ENCODE assay signal across 26 mouse cellular contexts in genomic region chr1:40804118-40804517, GRCm38 (mm10). TPM values are rescaled to one million over a fixed set of nuclear protein-coding genes. Genes with fewer than 3 reads are reported as not detected.
"Had no signal": no experiment of that assay in that cellular context is flagged by ENCODE, and none has a peak within 500 bp of the region (broad histone marks: within the 10 kb centered on the region; RNA-seq: fewer than 3 reads in every experiment).

No protein-coding gene starts in this region.

- H3K9me3 ChIP-seq: hindbrain, embryonic 13.5 days; hindbrain, embryonic 15.5 days; kidney, embryonic 15.5 days; limb, embryonic 13.5 days; limb, embryonic 15.5 days; liver, embryonic 12.5 days had no signal

- H3K27me3 ChIP-seq: hindbrain, embryonic 13.5 days; hindbrain, embryonic 15.5 days; kidney, embryonic 15.5 days; limb, embryonic 13.5 days; limb, embryonic 15.5 days; liver, embryonic 12.5 days had no signal

- H3K36me3 ChIP-seq: hindbrain, embryonic 13.5 days; hindbrain, embryonic 15.5 days; kidney, embryonic 15.5 days; limb, embryonic 13.5 days; limb, embryonic 15.5 days; liver, embryonic 12.5 days had no signal

- ATAC-seq: forebrain, postnatal 0 days; hindbrain, postnatal 0 days; intestine, embryonic 16.5 days; liver, embryonic 12.5 days had no signal

- H3K27ac ChIP-seq: hindbrain, embryonic 13.5 days; hindbrain, embryonic 15.5 days; hindbrain, postnatal 0 days; kidney, embryonic 15.5 days; kidney, postnatal 0 days; limb, embryonic 13.5 days; limb, embryonic 15.5 days; liver, embryonic 12.5 days; liver, embryonic 14.5 days had no signal

- H3K4me3 ChIP-seq: hindbrain, embryonic 13.5 days; hindbrain, embryonic 15.5 days; kidney, embryonic 15.5 days; limb, embryonic 13.5 days; limb, embryonic 15.5 days; liver, embryonic 12.5 days had no signal

- H3K9ac ChIP-seq: forebrain, postnatal 0 days; hindbrain, embryonic 13.5 days; hindbrain, embryonic 15.5 days; kidney, embryonic 15.5 days; limb, embryonic 13.5 days; limb, embryonic 15.5 days; liver, embryonic 12.5 days; liver, embryonic 14.5 days had no signal

- H3K4me1 ChIP-seq: hindbrain, embryonic 13.5 days; hindbrain, embryonic 15.5 days; kidney, embryonic 15.5 days; limb, embryonic 13.5 days; limb, embryonic 15.5 days; liver, embryonic 12.5 days had no signal

- H3K4me2 ChIP-seq: hindbrain, embryonic 13.5 days; hindbrain, embryonic 15.5 days; kidney, embryonic 15.5 days; limb, embryonic 13.5 days; limb, embryonic 15.5 days; liver, embryonic 12.5 days had no signal

- DNase-seq: forebrain, postnatal 0 days; gastrocnemius, postnatal 10 days; gastrocnemius, postnatal 36 days; heart, adult 18-20 months; heart, postnatal 36 days; kidney, adult 11 months; kidney, adult 2 months; kidney, adult 9 months; kidney, postnatal 14 days; kidney, postnatal 36 days; layer of hippocampus, adult 9-11 months; layer of hippocampus, postnatal 36 days; left cerebral cortex, postnatal 4 days had no signal

RNA-seq across cellular contexts. Expression of gene Tmem182, which starts 1.3 kb away (rescaled TPM):
- total RNA-seq: hematopoietic stem cell, adult 5-6 weeks had no signal
- polyA plus RNA-seq: hindbrain, embryonic 11.5 days; liver, adult 2 months; liver, embryonic 12.5 days; liver, embryonic 14.5 days had no signal
